Mouse (Mus musculus) left cerebral cortex, adult 9 months (tissue): Measurements from ENCODE around the gene Depdc5.
A peak's percentile ranks its signal among the peaks of the same experiment; 100 is the strongest.
"Not testable (repeated sequence)": the region's sequence is repeated elsewhere in the genome, so short reads cannot be mapped to it uniquely, and the experiment has no call there.

Experiments
- DNase-seq, 2 experiments: peaks; one replicate each; pipeline ENCODE4 v3.0.0; 2022; ENCODE audit warnings: low spot score in 2 of 2

Gene Depdc5

GRCm38 (mm10) chr5:33032036-33032773 is 168.7 kb downstream of the Depdc5 start:
- DNase-seq, result no peak

GRCm38 (mm10) chr5:33033121-33033520 is 169.6 kb downstream of the Depdc5 start:
- peak in 1 of 2 experiments; percentile 78 for DNase-seq

DNA sequence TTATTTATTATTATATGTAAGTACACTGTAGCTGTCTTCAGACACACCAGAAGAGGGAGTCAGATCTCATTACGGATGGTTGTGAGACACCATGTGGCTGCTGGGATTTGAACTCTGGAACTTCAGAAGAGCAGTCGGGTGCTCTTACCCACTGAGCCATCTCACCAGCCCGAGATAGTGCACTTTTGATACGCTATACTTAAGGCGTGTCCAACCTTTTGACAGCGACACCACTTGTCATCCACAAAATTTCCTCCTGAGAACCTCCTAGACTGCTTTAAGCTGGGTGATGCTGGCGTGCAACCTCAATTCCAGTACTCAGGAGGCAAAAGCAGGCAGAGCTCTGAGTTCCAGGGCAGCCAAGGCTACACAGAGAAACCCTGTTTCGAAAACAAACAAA is 170.1 kb downstream of the Depdc5 start:
- not testable (repeated sequence) for DNase-seq

GRCm38 (mm10) chr5:33034100-33034499 is 170.6 kb downstream of the Depdc5 start:
- no peak for DNase-seq

- DNase-seq, result no peak
These were observed 171.4 kb downstream of the Depdc5 start for GRCm38 (mm10) chr5:33034916-33035315.

GRCm38 (mm10) chr5:33038656-33039509 is 175.4 kb downstream of the Depdc5 start:
- no peak for DNase-seq

GRCm38 (mm10) chr5:33039510-33039911 is 176.0 kb downstream of the Depdc5 start:
- DNase-seq, result no peak

- DNase-seq, result not testable (repeated sequence)
These were observed 177.2 kb downstream of the Depdc5 start for GRCm38 (mm10) chr5:33040735-33041134.

DNA sequence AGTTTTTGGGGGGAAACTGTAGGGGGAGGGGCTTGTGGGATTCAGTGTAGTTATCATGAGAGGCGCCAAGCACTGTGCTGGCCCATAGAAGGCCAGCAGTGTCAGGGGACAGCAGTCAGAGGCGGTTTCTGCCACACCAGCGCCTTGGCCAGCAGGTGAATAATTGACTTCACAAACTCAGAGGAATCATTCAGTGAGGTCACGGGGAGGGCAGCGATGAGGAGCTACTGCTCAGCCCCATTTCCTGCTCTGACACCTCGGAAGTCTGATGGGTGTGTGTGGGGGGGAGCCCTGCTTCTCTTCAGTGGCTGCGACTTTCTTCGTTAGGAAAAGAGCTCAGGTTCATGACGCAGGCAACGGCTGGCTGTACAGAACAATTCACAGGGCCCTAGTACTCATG is 179.9 kb downstream of the Depdc5 start:
- no peak for DNase-seq
